Mouse (Mus musculus): Measurements from ENCODE around the gene Tubgcp2. TPM values are rescaled to one million over a fixed set of nuclear protein-coding genes. Genes with fewer than 3 reads are reported as not detected.

The Tubgcp2 gene
- total RNA-seq (2023): 32.0 to 37.6 TPM (median 35.1 TPM) in 4 replicates

GRCm38 (mm10) chr7:140036281-140037170, at the start of gene Tubgcp2, which contains the start of gene Zfp511:
TSS of gene Tubgcp2 (minus strand) at chr7:140036669.
TSS of gene Zfp511 (plus strand) at chr7:140036391.

GRCm38 (mm10) chr7:140082242-140082678, 45.8 kb upstream of the Tubgcp2 start, which contains the start of gene Caly:
TSS of gene Caly (minus strand) at chr7:140082548.

GRCm38 (mm10) chr7:140048361-140049114, 12.1 kb upstream of the Tubgcp2 start, which contains the start of gene Msx3:
TSS of gene Msx3 (minus strand) at chr7:140049089.

GRCm38 (mm10) chr7:139992406-139992805, 44.1 kb downstream of the Tubgcp2 start, which contains the start of gene Adam8:
TSS of gene Adam8 (minus strand) at chr7:139992562.

GRCm38 (mm10) chr7:139978278-139978892, 58.1 kb downstream of the Tubgcp2 start, which contains the start of gene 6430531B16Rik:
TSS of gene 6430531B16Rik (minus strand) at chr7:139978755.

Other genes starting within 250 kb of the Tubgcp2 start
- gene Adgra1, start 202.5 kb downstream of the Tubgcp2 start, total RNA-seq (2023): not detected in 4 replicates
- gene Kndc1, start 142.0 kb downstream of the Tubgcp2 start, total RNA-seq (2023): not detected in 4 replicates
- gene Utf1, start 92.9 kb downstream of the Tubgcp2 start, total RNA-seq (2023): 0.63 to 1.3 TPM (median 0.89 TPM) in 4 replicates
- gene 6430531B16Rik, start 57.9 kb downstream of the Tubgcp2 start, total RNA-seq (2023): not detected in 4 replicates
- gene Adam8, start 44.1 kb downstream of the Tubgcp2 start, total RNA-seq (2023): 1.6 to 4.4 TPM (median 3.1 TPM) in 4 replicates
- gene Zfp511, start 278 bp downstream of the Tubgcp2 start, total RNA-seq (2023): 34.0 to 41.3 TPM (median 38.2 TPM) in 4 replicates
- gene Msx3, start 12.4 kb upstream of the Tubgcp2 start, total RNA-seq (2023): not detected in 4 replicates
- not detected in 4 replicates for gene Caly, start 45.9 kb upstream of the Tubgcp2 start, total RNA-seq (2023)
- gene Prap1, start 56.7 kb upstream of the Tubgcp2 start, total RNA-seq (2023): not detected in 4 replicates
- gene Fuom, start 65.8 kb upstream of the Tubgcp2 start, total RNA-seq (2023): 1.8 to 5.3 TPM (median 4.0 TPM) in 4 replicates
- gene Paox, start 79.1 kb upstream of the Tubgcp2 start, total RNA-seq (2023): 3.1 to 4.2 TPM (median 3.5 TPM) in 4 replicates
- 22.1 to 27.3 TPM (median 23.2 TPM) in 4 replicates for gene Echs1, start 79.8 kb upstream of the Tubgcp2 start, total RNA-seq (2023)
- gene Mtg1, start 100.9 kb upstream of the Tubgcp2 start, total RNA-seq (2023): 11.6 to 23.1 TPM (median 20.5 TPM) in 4 replicates
- gene Sprn, start 118.2 kb upstream of the Tubgcp2 start, total RNA-seq (2023): not detected in 4 replicates
- gene Olfr522, start 128.1 kb upstream of the Tubgcp2 start, total RNA-seq (2023): not detected in 4 replicates
- not detected in 4 replicates for gene Olfr523, start 136.5 kb upstream of the Tubgcp2 start, total RNA-seq (2023)
- gene Olfr524, start 169.3 kb upstream of the Tubgcp2 start, total RNA-seq (2023): not detected in 4 replicates
- gene Cd163l1, start 181.6 kb upstream of the Tubgcp2 start, total RNA-seq (2023): not detected in 4 replicates
- gene 5830411N06Rik, start 210.6 kb upstream of the Tubgcp2 start, total RNA-seq (2023): not detected in 4 replicates

Measured in B cell, adult 62 days (primary cell).